Mouse (Mus musculus) large intestine, adult 2 months (tissue): ENCODE measurements around the gene Cox14. TPM values are rescaled to one million over a fixed set of nuclear protein-coding genes. Genes with fewer than 3 reads are reported as not detected.

Experiments used
- DNase-seq: peaks from one replicate; pipeline ENCODE4 v3.0.0-alpha.2; 2012; ENCODE audit warnings: low read depth, low spot score
- WGBS: fragments of 180-500 bp; shearing (Covaris S2); methylation state at CpG from one replicate; pipeline ENCODE4 v1.1.7; 2018; 5-methylcytosine and 5-hydroxymethylcytosine counted together
- polyA plus RNA-seq: library from polyadenylated mRNA; depleted of rRNA; stranded (reverse); fragments of >200 nt; gene quantifications from 2 replicates; pipeline ENCODE4 v1.2.3, GENCODE M21; 2012

Gene Cox14
- polyA plus RNA-seq, 1 experiment, result 246 TPM

GRCm38 (mm10) chr15:99705440-99706048, 19.9 kb upstream of the Cox14 start, which contains the start of gene Gm17349:
Gm17349 (minus strand) TSS chr15:99705490.
- no peak for DNase-seq
- 69% methylated on average over 11 of the region's 11 CpGs for WGBS

- WGBS, result 95% methylated on average over 13 of the region's 13 CpGs
- no peak for DNase-seq
Observed at GRCm38 (mm10) chr15:99708176-99708575, 17.2 kb upstream of the Cox14 start.

GRCm38 (mm10) chr15:99710221-99711190, 14.9 kb upstream of the Cox14 start:
- no peak for DNase-seq

GRCm38 (mm10) chr15:99711491-99711890, 13.9 kb upstream of the Cox14 start:
- no peak for DNase-seq
- WGBS, result 37% methylated on average over 3 of the region's 3 CpGs

More at GRCm38 (mm10) chr15:99710221-99711190, 14.9 kb upstream of the Cox14 start:
- WGBS, result 90% methylated on average over 10 of the region's 10 CpGs

- WGBS, result 48% methylated on average over 13 of the region's 13 CpGs
Observed at GRCm38 (mm10) chr15:99712666-99713559, 12.5 kb upstream of the Cox14 start.

GRCm38 (mm10) chr15:99713569-99713968, 11.8 kb upstream of the Cox14 start:
- no peak for DNase-seq
- WGBS, result 83% methylated on average over 3 of the region's 3 CpGs

More at GRCm38 (mm10) chr15:99712666-99713559, 12.5 kb upstream of the Cox14 start:
- DNase-seq, result no peak

- WGBS, result 72% methylated on average over 4 of the region's 4 CpGs
- DNase-seq, result no peak
Observed at GRCm38 (mm10) chr15:99714206-99714605, 11.2 kb upstream of the Cox14 start.

GRCm38 (mm10) chr15:99714858-99715257, 10.6 kb upstream of the Cox14 start:
- no peak for DNase-seq
- WGBS, result 54% methylated on average over 7 of the region's 7 CpGs

- DNase-seq, result no peak
- WGBS, result 51% methylated on average over 13 of the region's 13 CpGs
Observed at GRCm38 (mm10) chr15:99715361-99715865, 10.0 kb upstream of the Cox14 start.

- 59% methylated on average over 11 of the region's 11 CpGs for WGBS
- no peak for DNase-seq
Observed at GRCm38 (mm10) chr15:99715982-99716746, 9.3 kb upstream of the Cox14 start.

- 83% methylated on average over 12 of the region's 12 CpGs for WGBS
- no peak for DNase-seq
Observed at GRCm38 (mm10) chr15:99716814-99717213, 8.6 kb upstream of the Cox14 start.

GRCm38 (mm10) chr15:99717386-99718334, 7.8 kb upstream of the Cox14 start, which contains the start of gene Gpd1:
Gpd1 (plus strand) TSS chr15:99717515.
- no peak for DNase-seq
- WGBS, result 24% methylated on average over 26 of the region's 26 CpGs

GRCm38 (mm10) chr15:99718461-99719021, 6.9 kb upstream of the Cox14 start:
- DNase-seq, result no peak
- WGBS, result 73% methylated on average over 9 of the region's 9 CpGs

- WGBS, result 88% methylated on average over 8 of the region's 8 CpGs
- DNase-seq, result no peak
Observed at GRCm38 (mm10) chr15:99719865-99720264, 5.6 kb upstream of the Cox14 start.

- no peak for DNase-seq
- 90% methylated on average over 25 of the region's 25 CpGs for WGBS
Observed at GRCm38 (mm10) chr15:99721921-99722743, 3.3 kb upstream of the Cox14 start.

- DNase-seq, result no peak
- WGBS, result 75% methylated on average over 10 of the region's 10 CpGs
Observed at GRCm38 (mm10) chr15:99723120-99723514, 2.3 kb upstream of the Cox14 start.
